Mouse (Mus musculus) gastrocnemius, postnatal 14 days (tissue): ENCODE data around the gene Rufy2. TPM values are rescaled to one million over a fixed set of nuclear protein-coding genes. Genes with fewer than 3 reads are reported as not detected.
A peak's percentile ranks its signal among the peaks of the same experiment; 100 is the strongest.

Experiments
- DNase-seq: peaks from one replicate; pipeline ENCODE4 v3.0.0; 2021; ENCODE audit warnings: mixed read lengths
- intact Hi-C: fragments of 180-260 bp; cut with DNase I; formaldehyde crosslinking; loops from one replicate; pipeline ENCODE4 v1.15.1; 2025; ENCODE audit warnings: low total_unique reads
- total RNA-seq, 2 experiments: library from RNA; stranded (reverse); gene quantifications; 2 replicates each; pipeline ENCODE4 v1.2.3; 2021

Gene Rufy2
- total RNA-seq, 2 experiments from 2014 or later: 7.4 to 8.4 TPM

DNA sequence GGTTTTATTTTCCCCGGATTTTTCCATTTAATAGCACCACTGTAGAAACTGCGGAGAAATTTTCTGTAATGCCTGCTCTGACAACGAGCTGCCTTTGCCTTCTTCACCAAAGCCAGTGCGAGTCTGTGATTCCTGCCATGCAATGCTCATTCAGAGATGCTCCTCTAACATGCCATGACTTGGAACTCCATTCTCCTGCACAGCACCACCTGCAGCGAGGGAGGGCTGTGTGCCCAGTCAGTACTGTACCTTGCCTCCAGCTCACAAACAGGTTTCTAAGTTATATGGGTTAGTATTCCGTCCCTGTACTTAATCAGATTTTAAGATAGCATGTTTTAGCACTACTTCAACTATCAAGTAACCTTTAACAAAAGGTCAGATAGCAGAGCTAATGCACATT is 31.5 kb downstream of the Rufy2 start:
- DNase-seq: no peak
- intact Hi-C loops: no loop called here

DNA sequence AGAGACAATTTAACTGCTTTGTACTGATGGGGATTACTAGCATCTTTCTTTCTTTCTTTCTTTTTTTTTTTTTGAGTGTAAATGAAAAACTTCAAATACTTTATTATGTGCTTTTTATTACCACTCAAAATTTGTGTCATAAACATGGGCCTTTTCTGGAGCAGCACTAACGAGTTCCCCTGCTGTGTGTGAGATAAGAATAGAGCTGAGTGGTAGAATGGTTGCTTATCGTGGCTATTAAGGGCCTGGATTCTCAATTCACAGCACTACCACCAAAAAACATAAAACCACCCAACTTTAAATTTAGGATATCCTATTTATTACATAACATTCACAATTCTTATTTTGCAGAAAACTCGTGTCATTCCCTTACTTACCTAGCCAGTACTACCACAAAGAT is 33.5 kb downstream of the Rufy2 start:
- intact Hi-C loops: no loop called here
- DNase-seq: no peak

DNA sequence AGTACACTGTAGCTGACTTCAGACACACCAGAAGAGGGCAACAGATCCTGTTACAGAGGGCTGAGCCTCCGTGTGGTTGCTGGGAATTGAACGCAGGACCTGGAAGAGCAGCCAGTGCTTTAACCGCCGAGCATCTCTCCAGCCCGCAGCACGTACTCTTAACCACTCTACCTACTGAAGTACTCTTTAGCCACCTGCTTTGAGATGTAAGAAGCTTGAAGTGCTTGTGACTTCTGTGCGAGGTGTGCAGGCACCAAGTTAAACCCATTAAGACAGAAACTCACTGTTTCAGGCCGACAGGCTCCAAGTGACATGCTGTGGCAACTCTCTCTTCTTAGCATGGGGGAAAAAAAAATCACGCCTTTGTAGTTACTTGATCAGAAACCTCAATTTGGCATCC is 34.1 kb downstream of the Rufy2 start:
- intact Hi-C loops: no loop called here
- DNase-seq: no peak

DNA sequence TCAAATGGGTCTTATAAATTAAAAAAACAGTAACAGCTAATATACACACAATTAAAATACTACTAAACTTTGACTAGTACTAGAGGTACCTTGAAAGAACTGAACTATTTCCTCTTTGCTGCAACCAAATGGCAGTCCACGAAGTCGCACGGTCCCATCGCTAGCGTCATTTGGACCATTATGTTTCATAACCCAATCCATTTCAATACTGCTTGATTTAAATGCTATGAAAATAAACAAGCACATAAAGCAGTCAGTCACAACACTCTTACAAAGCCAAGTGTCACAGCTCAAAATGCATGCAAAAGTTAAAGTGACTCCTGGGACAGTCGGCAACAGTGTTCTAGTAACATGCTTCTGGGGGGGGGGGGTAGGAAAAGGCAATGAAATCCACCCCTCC is 39.3 kb downstream of the Rufy2 start:
- DNase-seq: no peak
- intact Hi-C loops: no loop called here

DNA sequence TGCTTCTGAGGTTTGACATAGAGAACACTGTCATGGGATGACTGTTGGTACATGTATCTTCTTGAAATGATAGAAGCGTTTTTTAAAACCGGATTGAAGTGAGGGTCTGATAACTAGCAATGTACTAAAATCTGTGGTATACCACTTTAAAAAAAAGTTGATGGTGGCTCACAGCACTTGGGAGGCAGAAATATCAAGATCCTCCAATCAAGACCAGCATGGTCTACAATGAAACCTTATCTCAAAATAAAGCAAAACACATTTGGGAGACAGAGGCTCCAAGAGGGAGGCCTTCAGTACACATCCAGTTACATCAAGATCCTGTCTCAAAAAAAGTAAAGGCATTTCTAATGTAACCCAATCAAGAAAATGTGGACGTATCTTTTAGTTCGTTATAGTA is 41.7 kb downstream of the Rufy2 start:
- intact Hi-C loops: no loop called here
- DNase-seq: no peak

DNA sequence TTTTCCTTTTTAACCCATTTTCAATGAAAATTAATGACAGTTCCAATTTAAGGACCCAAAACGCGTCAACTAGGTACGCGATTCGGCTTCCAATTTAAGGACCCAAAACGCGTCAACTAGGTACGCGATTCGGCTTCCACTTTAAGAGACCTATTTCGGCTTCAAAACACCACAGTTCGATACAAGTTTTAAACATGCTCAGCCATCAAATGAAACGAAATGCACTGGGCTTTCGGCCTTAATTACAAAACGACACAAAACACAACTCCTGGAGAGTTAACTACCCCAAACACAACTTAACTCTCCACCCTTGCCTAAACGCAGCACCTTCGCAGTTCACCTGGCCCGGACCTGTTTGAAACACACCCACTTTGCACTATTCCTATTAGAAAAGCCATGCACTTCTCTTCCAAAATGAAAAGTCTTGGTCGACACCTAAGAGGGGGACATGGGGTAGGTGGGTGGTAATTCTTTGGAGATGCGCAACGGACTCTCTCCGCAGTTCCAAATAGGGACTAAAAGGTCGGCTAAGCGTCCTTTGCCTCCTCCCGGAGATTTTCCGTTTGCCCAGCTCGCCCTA is 42.6 kb downstream of the Rufy2 start:
- no peak for DNase-seq
- intact Hi-C loops: no loop called here

DNA sequence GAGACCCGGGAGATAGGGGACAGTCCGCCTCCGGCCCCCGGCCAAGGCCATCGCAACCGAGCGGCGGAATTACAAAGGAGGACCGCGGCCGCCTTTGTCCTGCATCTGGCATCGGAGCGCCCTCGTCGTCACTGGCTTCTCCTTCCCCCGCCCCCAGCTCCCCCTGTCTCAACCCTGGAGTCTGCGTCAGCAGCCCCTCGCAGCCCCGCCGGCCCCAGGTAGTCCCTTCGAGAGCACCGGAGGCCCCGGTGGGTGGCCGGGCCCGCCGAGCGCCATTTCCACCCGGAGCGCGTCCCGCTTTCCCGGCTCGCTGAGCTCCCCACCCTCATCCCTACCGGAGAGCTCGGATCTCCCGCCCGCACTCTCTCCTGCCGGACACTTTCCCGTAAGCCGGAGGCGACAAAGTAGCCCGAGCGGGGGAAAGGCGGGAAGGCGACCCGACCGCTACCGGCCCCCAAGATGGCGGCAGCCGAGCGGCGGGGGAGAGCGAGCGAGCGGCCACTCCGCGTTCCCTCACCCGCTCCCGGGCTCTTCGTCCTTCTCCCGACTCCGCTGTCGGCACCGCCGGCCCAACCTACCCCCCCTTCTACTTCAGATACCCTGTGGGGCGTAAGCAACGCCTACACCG is 43.2 kb downstream of the Rufy2 start:
- intact Hi-C loops: no loop called here
- peak; percentile 73 for DNase-seq

DNA sequence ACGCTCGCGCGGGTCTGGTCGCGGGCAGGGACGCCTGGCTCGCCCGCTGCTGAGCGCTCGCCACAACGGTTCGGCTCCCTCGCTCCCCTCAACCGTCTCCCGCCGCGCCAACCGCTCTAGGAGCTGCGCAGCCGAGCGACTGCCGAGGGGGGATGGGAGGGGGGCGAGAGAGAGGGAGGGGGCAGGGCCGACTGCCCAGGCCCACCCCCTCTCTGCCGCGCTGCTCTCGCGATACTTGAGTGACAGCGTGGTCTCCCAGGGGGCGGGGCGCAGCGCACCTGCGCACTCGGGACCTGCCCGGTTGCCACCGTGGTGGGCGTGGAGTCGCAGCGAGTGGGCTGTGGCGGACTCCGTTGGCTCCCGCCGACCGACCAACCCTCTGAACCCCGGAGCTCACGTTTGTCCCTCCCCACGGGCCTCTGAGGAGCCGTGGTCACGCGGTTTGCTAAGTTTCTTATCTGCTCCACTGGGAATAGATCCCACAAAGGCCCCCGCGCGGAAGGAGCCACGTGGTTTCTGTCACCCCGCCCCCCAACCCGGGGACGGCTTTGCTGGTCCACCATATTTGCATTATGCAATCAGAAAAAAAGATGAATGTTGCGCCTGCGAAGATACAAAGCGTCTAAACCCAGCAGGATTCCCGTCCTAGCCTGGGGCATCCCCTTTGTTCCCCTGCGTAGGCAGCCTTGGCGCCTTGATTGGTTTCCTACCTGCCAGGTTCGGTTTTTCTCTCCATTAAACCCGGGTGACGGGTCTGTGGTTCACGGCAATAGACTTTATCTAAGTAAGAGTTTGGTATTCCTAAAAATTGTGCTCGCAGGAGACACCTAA is 43.9 kb downstream of the Rufy2 start, which contains the start of the genes Hnrnph3 and Pbld2:
TSS of gene Hnrnph3 (minus strand) at position 469 of the 831 bp plus-strand sequence.
TSS of gene Pbld2 (plus strand) at position 567 of the 831 bp plus-strand sequence.
- peak; percentile 99 for DNase-seq
- intact Hi-C loops: no loop called here

DNA sequence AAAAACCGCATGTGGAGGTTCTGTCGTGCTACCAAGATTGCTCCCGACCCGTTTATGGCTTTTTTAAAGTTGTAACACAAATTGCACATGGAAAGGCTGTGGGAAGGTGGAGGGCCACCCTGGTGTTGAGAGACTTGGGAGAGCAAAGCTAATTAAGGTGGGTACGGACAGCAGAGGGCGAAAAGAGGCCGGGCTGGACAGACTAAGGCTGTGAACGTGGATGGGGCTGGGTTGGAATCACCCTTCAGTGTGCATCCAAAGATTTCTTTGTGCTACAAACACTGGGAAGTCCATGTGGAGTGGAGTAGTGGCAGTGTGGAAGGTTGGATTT is 44.5 kb downstream of the Rufy2 start:
- peak; percentile 71 for DNase-seq
- intact Hi-C loops: no loop called here

DNA sequence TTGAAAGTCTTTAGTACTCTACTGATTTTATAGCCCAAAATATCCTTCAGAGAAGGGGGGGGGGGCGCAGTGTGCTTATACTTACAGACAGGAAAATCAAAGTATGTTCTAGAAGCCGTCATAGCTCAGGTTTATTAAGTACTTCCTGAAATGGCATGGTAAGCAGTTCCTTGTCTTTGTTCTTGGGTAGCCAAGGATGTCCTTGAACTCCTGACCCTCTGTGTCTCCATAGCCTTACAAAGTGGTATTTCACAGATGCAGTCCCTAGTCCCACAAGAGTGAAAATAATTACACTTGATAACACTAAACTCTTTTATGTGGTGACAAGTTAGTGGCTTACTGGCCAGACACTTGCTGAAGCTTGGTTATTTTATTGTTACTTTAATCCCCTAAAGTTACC is 45.0 kb downstream of the Rufy2 start:
- DNase-seq: no peak
- intact Hi-C loops: loop anchor here (5.0 kb wide), 1 partner anchor 37 kb away; the partner anchor contains the start of gene Pbld1

DNA sequence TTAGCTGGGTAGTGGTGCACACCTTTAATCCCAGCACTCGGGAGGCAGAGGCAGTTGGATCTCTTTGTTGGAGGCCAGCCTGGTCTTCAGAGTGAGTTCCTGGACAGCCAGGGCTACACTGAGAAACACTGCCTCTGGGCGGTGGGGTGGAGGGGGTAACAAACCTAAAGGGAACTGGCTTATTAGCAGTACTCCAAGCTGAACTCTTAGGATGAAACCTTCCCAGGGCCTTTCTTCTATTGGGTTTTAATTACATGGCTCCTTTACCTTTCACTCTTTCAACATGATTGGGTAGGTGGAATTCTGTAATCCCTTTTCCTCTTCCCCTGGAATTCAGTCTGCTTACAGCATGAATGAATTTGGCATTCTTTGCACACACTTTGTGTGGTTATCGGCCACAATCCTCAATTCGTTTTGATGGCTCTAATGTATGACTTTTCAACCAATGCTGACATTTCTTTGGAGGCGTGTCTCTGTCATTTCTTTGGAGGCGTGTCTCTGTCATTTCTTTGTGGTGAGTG is 45.5 kb downstream of the Rufy2 start:
- DNase-seq: no peak
- intact Hi-C loops: loop anchor here (5.0 kb wide), 1 partner anchor 37 kb away; the partner anchor contains the start of gene Pbld1

DNA sequence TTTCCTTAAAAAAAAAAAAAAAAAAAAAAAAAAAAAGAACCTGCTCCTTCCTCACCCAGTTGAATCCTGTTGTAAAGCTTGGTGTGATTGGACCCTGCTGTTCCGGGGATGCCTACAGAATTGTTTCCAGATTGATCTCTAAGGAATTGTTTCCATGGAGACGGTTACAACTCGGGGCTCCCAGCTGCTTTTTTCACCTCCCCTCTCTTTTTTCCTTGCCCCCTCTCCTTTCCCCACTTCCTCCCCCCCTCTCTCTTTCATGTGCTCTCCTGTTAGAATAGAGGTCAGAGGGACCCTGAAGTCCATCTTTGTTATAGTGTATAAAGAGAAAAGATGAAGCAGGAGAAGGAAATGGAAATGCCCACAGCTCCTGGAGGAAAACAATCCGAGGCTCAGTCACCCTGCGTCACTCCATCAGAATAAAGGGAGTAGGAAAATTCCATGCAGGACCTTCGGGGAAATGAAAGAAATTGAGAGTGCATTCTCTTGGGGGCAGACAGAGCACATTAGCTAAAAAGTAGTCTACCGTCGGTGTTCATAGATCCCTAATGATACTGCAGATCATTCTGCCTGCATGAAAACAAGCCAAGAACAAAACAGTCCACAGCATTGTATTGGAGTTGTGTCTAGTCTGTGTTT is 46.3 kb downstream of the Rufy2 start:
- intact Hi-C loops: loop anchor here (5.0 kb wide), 1 partner anchor 36 kb away; the partner anchor contains the start of gene Pbld1
- no peak for DNase-seq

DNA sequence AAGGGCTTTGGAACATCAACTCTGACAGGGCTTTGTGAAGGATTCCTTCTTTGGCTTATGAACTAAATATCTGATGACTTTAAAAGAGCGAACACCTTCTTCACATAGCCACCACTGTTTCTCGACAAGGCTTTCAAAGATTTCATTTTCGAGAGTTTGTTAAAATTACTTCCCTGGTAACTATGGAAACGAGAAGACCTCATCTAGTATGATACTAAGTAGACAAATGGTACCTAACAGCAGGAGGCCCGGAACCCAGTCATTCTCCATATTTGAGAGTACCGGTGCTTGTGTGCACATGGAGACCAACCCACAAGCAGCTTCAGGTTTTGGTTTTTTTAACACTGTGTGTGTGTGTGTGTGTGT is 46.8 kb downstream of the Rufy2 start:
- intact Hi-C loops: loop anchor here (5.0 kb wide), 1 partner anchor 36 kb away; the partner anchor contains the start of gene Pbld1
- DNase-seq: no peak

DNA sequence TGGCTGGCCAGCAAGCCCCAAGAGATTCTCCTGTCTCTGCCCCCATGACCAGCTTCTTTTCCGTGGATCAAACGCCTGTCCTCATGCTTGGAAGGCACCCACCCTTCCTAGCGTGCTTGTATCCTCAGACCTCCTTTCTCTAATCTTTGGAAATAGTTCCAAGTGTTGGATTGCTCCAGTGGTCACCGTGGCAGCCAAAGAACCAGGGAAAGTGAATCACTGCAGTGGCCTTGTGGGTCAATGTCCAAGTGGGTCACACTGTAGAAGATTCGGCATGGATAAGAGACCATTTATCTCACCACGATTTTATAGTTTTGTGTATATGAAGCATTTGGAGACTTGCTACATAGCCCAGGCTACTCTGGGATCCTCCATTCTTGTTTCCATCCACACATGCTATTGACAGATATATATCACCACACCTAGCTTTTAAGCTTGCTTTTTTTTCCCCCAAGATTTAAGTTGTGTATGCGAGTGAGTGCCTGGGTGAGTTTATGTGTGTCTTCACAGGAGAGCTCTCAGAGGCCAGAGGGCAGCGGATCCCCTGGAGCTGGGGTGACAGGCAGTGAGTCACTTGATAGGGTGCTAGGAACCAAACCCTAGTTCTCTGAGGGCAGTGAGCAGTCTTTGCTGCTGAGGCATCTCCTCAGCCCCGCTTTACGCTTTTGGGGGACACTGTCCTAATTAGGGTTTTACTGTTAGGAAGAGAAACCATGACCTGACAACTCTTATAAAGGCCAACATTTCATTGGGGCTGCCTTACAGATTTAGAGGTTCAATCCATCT is 47.5 kb downstream of the Rufy2 start:
- DNase-seq: no peak
- intact Hi-C loops: loop anchor here (5.0 kb wide), 1 partner anchor 35 kb away; the partner anchor contains the start of gene Pbld1

DNA sequence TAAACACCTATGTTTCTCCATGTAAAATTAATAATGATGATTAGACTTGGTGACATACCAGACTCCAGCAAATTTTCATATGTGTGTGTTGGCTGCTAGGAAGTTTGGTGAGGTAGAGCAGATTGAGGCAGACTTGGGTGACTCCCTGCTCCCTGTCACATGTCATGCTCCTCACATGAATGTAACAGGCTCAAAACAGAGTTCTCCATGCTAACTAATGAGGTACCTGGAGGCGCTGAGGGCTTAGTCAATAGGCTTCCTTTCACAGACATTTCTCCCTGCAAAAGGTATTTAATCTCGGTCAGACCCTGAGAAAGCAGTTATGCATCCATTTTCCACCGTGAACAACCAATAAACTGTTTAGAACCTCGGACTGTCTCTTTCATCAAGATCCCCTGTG is 48.4 kb downstream of the Rufy2 start:
- intact Hi-C loops: loop anchor here (5.0 kb wide), 1 partner anchor 34 kb away; the partner anchor contains the start of gene Pbld1
- no peak for DNase-seq

DNA sequence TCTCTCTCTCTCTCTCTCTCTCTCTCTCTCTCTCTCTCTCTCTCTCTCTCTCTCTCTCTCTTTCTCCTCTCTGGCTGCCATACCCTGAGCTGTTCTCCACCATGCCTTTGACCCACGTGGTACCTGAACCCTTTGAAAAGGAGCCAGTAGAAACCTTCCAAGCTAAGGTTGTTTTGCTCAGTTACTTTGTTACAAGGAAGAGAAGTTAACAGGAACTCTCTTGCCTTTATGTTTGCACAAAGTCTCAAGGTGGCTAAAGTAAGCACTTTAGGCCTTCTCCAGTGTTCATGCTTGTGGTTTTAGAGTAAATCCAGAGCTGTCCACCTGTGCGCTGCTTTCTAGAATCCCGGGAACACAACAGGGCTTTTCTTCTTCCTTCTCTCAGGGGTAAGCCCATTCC is 52.2 kb downstream of the Rufy2 start:
- no peak for DNase-seq
- intact Hi-C loops: no loop called here

DNA sequence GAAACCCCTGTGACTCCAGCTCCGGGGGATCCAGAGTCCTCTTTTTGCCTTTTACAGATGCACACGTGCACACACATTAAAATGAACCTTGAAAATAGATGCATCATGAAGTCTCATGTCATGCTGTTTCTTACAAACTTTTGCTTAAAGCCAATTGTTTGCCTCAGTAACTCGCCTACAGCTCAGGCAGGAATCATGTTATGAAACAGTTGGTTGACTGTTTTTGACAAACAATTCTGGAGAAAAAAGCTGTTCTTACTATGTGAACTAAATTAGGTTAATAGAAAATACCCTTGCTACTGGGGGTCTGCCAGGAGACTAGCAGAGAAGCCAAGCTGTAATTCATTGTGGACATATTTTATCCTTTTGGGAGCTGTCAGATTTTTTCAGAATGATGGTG is 52.9 kb downstream of the Rufy2 start:
- no peak for DNase-seq
- intact Hi-C loops: no loop called here

DNA sequence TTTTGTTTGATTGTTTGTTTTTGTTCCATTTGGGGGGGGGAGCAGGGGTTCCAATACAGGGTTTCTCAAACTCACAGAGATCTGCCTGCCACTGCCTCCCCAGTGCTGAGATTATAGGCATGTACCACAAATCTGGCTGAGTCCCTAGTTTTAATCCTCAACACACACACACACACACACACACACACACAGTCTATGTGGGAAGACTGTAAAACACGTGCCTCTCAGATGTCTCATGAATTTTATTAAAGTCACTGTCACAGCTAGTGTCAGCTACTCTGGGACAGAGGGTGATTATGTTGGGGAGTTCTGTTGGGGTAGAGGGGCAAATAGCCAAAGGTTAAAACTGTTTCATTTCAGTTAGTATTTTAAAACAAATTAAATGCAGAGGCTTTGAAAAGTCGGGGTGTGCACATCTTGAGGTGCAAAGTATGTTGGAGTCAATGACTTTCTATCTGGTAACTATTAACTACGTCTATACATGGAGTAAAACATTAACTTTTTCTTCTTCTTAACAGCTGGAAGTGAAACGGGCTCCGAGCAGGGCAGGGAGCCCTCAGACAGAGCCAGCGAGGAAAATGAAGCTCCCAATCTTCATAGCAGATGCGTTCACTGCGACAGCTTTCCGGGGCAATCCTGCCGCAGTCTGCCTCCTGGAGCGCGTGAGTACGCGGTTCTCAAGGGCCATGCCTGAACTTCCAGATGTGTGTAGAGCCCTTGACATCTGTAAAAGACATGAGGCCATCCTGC is 58.7 kb downstream of the Rufy2 start:
- no peak for DNase-seq
- intact Hi-C loops: no loop called here
